Mouse (Mus musculus) monocyte, adult 2 months (primary cell): ENCODE measurements around the gene Astl.

Experiments used
- DNase-seq, 2 experiments: peaks; one replicate each; pipeline ENCODE4 v3.0.0; 2022; ENCODE audit warnings: low spot score in 2 of 2, low read depth in 1 of 2

The Astl gene

DNA sequence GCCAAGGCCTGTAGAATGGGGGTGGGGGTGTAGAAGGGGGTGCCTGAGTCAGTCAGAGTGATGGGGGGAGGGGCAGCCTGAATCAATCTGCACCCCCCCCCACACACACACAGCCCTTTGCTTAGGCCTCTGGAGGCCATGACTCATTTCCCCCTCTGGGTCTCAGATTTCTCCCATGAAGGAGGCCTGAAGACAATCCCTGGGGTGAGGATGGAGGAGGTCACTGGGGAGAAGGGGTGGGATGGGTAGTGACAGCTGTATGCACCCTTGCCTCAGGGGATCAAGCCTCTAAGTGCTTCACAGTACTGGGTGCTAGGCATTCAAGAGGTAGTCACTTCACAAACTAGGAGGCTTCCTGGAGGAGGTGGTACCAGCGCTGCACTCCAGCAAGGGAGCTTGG lies 14.8 kb upstream of the Astl start:
- DNase-seq: no peak

- DNase-seq: no peak
These were observed 14.0 kb upstream of the Astl start for GRCm38 (mm10) chr2:127324456-127324855.

GRCm38 (mm10) chr2:127328090-127328851 lies 10.2 kb upstream of the Astl start:
- no peak for DNase-seq

DNA sequence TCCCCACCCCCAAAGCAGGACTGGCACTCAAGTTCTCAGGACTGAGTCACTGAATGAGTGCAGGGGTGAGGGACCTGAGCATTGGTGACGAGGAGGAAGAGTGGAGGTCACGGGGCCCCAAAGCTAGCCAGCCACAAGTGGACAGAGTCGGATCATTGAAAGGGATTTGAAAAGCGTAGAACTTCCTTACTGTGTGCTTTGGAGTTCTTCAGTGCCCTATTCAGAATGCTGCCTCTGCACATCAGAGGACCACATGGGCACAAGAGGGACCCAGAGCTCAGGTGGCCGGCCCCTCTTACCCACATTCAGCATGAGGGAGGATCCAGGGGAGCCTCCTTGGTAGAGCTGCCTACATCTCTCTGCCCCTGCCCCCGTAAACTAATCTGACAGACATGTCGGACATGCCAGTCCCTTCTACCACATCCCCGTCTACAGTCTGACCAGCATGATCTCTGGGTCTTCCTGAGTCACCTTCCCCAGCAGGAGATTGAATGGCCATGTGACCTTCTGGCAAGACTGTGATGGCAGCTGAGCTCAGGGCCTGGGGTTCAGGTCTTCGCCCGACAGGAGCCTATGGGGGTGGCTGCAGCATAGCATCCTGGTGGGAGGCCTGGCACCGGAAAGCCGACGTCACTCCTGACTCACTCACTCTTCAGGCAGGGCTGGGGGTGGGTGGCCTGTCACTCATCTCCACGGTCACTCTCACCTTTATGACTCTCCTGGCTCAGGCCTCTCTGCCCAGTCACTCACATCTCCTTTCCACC lies 5.5 kb upstream of the Astl start:
- no peak for DNase-seq

DNA sequence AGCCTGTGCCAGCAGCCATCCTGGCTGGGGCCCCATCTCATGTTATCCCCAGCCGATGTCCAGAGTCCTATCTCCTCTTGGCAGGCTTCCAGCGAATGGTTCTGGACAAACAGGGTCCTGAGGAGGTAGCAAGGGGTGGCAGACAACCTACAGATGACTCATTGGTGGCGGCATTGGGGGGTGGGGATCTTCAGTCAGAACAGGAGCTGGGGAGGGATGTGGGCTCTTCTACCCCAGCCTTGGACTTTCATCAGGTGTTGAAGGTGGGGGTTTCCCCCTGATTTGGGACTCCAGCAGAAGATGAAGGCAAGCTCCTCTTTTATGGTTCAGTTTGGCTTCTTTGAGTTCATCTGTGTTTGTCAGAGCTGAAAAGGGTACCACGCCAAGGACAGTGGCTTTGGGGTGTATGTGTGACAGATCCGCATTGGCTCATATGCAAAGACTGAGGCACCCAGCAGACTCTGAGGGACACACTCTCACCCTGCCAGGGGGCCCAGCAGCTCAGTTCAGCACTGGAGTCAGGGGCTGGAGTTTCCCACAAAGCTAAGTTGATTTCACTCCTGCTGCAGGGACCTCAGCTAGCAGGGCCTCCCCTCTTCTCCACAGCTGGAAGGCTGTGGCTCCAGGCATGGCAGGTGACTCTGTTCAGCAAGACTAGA lies 4.4 kb upstream of the Astl start:
- DNase-seq: no peak

GRCm38 (mm10) chr2:127335078-127335541 lies 3.3 kb upstream of the Astl start:
- DNase-seq: peak in 1 of 2 experiments; percentile 78

DNA sequence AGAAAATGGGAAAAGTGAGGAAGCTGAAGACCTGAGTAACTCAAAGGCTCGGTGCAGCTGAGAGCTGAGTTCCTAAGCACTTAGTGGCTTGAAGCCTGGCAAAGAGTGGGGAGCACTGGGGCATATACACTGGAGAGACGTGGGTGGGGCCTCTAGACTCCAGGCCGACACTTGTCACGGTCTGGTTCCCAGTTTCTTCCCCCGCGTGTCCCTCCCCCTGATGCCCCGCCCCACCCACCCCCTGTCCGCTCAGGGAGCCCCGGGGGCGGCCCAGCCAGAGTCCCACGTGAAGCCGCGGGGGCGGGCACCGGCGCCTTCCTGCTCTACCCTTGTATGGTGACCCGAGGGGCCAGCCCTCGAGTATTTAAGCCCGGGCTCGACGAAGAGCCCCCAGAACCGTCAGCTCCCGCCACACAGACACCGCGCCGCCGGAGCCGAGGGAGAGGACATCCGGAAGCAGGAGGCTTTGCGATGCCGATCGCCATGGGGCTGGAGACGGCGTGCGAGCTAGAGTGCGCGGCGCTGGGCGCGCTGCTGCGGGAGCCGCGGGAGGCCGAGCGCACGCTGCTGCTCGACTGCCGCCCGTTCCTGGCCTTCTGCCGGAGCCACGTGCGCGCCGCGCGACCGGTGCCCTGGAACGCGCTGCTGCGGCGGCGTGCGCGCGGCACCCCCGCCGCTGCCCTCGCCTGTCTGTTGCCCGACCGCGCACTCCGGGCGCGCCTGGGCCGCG lies 2.5 kb upstream of the Astl start, which contains the start of gene Dusp2:
Gene Dusp2, plus strand, starts transcription at position 393 of the 730 bp plus-strand sequence.
- peak; percentile 72 to 96 for DNase-seq

GRCm38 (mm10) chr2:127336497-127336832 lies 2.0 kb upstream of the Astl start:
- DNase-seq: no peak

- no peak for DNase-seq
These were observed 1.6 kb upstream of the Astl start for GRCm38 (mm10) chr2:127336885-127337284.

GRCm38 (mm10) chr2:127337531-127337930 lies 908 bp upstream of the Astl start:
- DNase-seq: peak in 1 of 2 experiments; percentile 38

- peak in 1 of 2 experiments; percentile 56 for DNase-seq
These were observed 427 bp upstream of the Astl start for GRCm38 (mm10) chr2:127338012-127338411.

DNA sequence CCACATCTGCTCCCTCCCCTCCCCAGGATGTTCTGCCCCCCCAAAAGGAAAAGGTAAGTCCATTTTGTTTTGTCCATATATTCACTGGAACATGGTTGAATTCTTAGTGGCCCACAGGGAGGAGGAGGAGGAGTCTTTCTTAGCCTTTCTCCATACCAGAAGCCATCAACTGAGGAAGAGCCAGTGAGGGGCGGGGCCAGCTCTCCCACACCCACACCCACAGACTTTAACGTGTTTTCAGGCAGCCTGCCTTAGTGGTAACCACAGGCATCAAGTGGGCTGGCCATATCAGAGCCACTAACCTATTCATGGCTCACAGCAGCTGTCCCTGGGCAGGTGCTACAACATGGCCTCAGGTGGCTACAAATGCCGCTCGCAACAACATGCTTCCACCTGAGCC lies 394 bp downstream of the Astl start:
- peak in 1 of 2 experiments; percentile 36 for DNase-seq

DNA sequence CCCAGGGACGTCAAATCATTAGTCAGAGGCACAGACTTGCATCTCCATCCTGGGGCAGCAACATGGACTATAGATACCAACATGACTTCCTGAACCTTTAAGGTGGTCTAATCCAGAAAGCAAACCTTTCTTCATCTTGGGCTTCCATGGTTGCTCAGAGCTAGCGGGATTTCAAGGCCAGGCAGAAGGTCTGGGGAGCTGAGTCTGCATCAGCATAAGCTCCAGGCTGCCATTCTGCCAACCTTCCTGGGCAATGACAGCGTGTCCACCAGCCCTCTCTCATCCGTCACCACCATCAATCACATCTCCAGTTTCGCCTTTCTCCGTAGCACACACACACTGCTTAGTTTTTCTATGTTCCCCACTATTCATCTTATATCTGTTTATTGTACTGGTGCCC lies 823 bp downstream of the Astl start:
- no peak for DNase-seq

DNA sequence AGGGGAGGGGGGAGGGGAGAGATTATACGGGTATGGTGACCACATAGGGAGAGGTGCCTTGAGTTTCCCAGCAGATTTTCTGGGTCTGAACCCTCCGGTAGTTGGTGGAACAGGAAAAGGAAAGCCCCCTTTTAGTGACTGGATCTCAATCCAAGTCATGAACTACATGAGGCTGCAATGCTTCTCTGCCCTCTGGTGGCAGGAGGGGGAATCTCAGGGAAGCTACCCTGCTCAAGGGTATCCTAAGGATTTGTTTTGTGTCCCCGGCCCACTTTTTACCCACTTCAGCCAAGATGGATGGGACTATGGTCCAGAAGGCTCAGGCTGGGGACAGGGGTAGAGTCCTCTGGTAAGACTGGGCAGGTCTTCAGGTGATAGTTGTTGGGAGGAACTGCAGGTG lies 2.7 kb downstream of the Astl start:
- peak in 1 of 2 experiments; percentile 47 for DNase-seq

- no peak for DNase-seq
These were observed 7.9 kb downstream of the Astl start for GRCm38 (mm10) chr2:127346334-127346733.

DNA sequence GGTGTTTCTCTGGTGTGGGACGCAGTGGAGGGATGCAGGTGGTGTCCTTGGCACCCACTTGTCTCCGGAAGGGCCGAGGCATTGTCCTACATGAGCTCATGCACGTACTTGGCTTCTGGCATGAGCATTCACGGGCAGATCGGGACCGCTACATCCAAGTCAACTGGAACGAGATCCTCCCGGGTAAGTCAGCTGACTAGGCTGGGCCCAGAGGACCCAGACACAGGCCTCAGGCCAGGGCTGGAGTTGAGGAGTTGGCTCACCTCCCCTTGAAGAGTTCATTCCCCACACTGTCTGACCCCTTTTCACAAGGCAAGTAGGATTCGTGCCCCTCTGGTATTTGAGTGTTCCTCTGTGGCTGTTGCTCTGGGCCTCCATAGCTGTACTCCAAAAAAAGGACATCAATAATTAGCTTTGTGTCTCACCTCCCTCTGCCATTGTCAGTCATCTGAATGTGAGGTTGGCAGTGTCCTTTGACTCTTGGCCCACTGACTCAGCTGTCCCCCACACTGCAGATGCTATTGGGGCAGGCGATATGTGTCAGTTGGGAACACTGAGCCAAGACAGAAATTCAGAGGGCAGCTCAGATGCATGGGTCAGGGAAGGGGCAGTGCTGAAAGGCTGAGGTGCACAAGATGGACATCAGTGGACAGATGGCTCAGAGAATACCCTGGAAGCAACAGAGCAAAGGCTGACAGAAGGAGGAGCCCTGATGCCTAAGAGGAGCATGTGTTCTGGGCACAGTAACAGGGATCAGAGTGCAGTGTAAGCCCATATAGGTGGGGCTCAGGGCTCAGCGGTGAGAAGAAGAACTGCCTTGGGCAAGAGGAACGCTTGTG lies 8.9 kb downstream of the Astl start:
- no peak for DNase-seq

DNA sequence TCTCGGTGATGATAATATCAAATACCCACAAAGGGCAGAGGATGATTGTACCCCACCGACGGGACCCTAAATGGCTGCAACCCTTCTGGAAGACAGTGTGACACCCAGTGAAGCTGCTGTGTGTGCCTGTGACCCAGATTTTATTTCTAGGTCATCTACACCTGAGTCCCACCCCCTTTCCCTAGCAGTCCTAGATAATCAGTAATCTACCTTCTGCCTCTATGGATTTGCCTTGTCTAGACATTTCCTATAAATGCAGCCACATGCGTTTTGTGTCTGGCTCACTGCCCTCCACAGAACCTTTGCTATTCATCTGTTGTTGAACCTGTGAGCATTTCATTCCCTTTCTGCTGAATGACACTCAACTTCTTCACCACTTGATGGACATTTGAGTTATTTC lies 15.4 kb downstream of the Astl start:
- DNase-seq: no peak

- DNase-seq: peak; percentile 32 to 50
These were observed 24.2 kb downstream of the Astl start, which contains the start of gene Adra2b for GRCm38 (mm10) chr2:127362459-127363281. Adra2b (plus strand) TSS chr2:127363208.

DNA sequence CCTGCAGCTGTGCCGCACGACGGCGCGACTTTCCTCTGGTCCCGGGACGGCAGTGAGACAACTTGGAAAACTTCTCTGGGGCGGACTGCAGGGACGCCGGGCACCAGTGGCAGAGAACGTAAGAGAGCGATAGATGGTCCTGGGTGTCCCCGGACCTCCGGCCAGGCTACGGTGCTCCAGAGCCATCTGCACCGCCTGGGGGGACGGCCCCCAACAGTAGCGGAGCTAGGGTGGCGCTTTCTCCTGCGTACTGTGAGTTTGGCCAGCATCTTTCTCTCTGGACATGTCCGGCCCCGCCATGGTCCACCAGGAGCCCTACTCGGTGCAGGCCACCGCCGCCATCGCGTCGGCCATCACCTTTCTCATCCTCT lies 24.8 kb downstream of the Astl start:
- DNase-seq: no peak
